Mouse (Mus musculus) forebrain, embryonic 10.5 days (tissue): ENCODE data around the gene Krt19. TPM values are rescaled to one million over a fixed set of nuclear protein-coding genes. Genes with fewer than 3 reads are reported as not detected.

Source experiments
- DNase-seq: peaks from one replicate; pipeline ENCODE4 v3.0.0-alpha.2; 2017; ENCODE audit warnings: low spot score; ENCODE audit errors: extremely low spot score
- H3K27ac ChIP-seq: fragments of 300-500 bp; sonication (generic); 2 replicates; pipeline ENCODE4 v1.5.1; 2016; ENCODE audit warnings: mild to moderate bottlenecking
- H3K27me3 ChIP-seq: fragments of 300-500 bp; sonication (generic); 2 replicates; pipeline ENCODE4 v1.6.1; 2016; ENCODE audit warnings: mild to moderate bottlenecking; ENCODE audit not compliant: poor library complexity, severe bottlenecking
- H3K36me3 ChIP-seq: fragments of 300-500 bp; sonication (generic); replicated peaks from 2 replicates; pipeline ENCODE4 v1.6.1; 2016; ENCODE audit warnings: mild to moderate bottlenecking, moderate library complexity
- H3K4me1 ChIP-seq: fragments of 300-500 bp; sonication (generic); 2 replicates; pipeline ENCODE4 v1.6.1; 2016
- H3K4me3 ChIP-seq: fragments of 300-500 bp; sonication (generic); 2 replicates; pipeline ENCODE4 v1.5.1; 2016; ENCODE audit warnings: mild to moderate bottlenecking, moderate library complexity
- H3K9me3 ChIP-seq: fragments of 300-500 bp; sonication (generic); 2 replicates; pipeline ENCODE4 v1.6.1; 2016; ENCODE audit warnings: mild to moderate bottlenecking, moderate library complexity
- WGBS: fragments of 180-500 bp; shearing (Covaris S2); methylation state at CpG from one replicate; pipeline ENCODE4 v1.1.7; 2016; 5-methylcytosine and 5-hydroxymethylcytosine counted together
- polyA plus RNA-seq: library from polyadenylated mRNA; unstranded; fragments of >200 nt; fragmentation: Nextera tagmentation; extraction: Ambion mirVana; gene quantifications from 2 replicates; pipeline ENCODE4 v1.2.1, GENCODE M21; 2016

Krt19 gene
- polyA plus RNA-seq, 1 experiment from 2014 or later = 5.3 TPM

GRCm38 (mm10) chr11:100120331-100120730, 28.1 kb downstream of the Krt19 start:
- Histone ChIP-seq H3K4me3 (no peak overlapping the region), H3K9me3 (no peaks in the 10 kb centered on the region), H3K27ac (no peak overlapping the region), H3K4me1 (no peaks in the 10 kb centered on the region), H3K27me3 (no peaks in the 10 kb centered on the region), H3K36me3 (no peaks in the 10 kb centered on the region)
- no peak for DNase-seq
- 96% methylated on average over 5 of the region's 5 CpGs for WGBS

- H3K27ac ChIP-seq = no peak overlapping the region
- H3K27me3 ChIP-seq = no peaks in the 10 kb centered on the region
- no peaks in the 10 kb centered on the region for H3K36me3 ChIP-seq
- 82% methylated on average over 2 of the region's 2 CpGs for WGBS
- no peak overlapping the region for H3K4me3 ChIP-seq
- no peak for DNase-seq
- no peaks in the 10 kb centered on the region for H3K4me1 ChIP-seq
- H3K9me3 ChIP-seq = no peaks in the 10 kb centered on the region
Observed at GRCm38 (mm10) chr11:100113742-100114029, 34.8 kb downstream of the Krt19 start.

GRCm38 (mm10) chr11:100112935-100113741, 35.3 kb downstream of the Krt19 start:
- 90% methylated on average over 11 of the region's 11 CpGs for WGBS

GRCm38 (mm10) chr11:100105576-100106122, 42.8 kb downstream of the Krt19 start, which contains the start of gene Krt36:
TSS of gene Krt36 (minus strand) at chr11:100105626.
- DNase-seq = no peak
- WGBS = 95% methylated on average over 6 of the region's 6 CpGs

More at GRCm38 (mm10) chr11:100112935-100113741, 35.3 kb downstream of the Krt19 start:
- Histone ChIP-seq H3K36me3 (no peaks in the 10 kb centered on the region), H3K9me3 (no peaks in the 10 kb centered on the region), H3K4me1 (no peaks in the 10 kb centered on the region), H3K4me3 (no peak overlapping the region), H3K27ac (no peak overlapping the region), H3K27me3 (no peaks in the 10 kb centered on the region)
- no peak for DNase-seq

GRCm38 (mm10) chr11:100102693-100103429, 45.6 kb downstream of the Krt19 start:
- 80% methylated on average over 15 of the region's 15 CpGs for WGBS
- no peak overlapping the region for H3K4me3 ChIP-seq
- H3K36me3 ChIP-seq = no peaks in the 10 kb centered on the region
- H3K27me3 ChIP-seq = no peaks in the 10 kb centered on the region
- H3K4me1 ChIP-seq = peaks cover 9% of the 10 kb centered on the region
- H3K27ac ChIP-seq = no peak overlapping the region
- H3K9me3 ChIP-seq = no peaks in the 10 kb centered on the region
- no peak for DNase-seq

More at GRCm38 (mm10) chr11:100105576-100106122, 42.8 kb downstream of the Krt19 start, which contains the start of gene Krt36:
- no peak within 1 kb of the TSS for H3K27ac ChIP-seq
- no peaks in the 10 kb centered on the region for H3K27me3 ChIP-seq
- H3K4me1 ChIP-seq = no peaks in the 10 kb centered on the region
- no peaks in the 10 kb centered on the region for H3K9me3 ChIP-seq
- no peaks in the 10 kb centered on the region for H3K36me3 ChIP-seq
- no peak within 1 kb of the TSS for H3K4me3 ChIP-seq

- no peaks in the 10 kb centered on the region for H3K27me3 ChIP-seq
- H3K27ac ChIP-seq = no peak overlapping the region
- peaks cover 18% of the 10 kb centered on the region for H3K4me1 ChIP-seq
- 80% methylated on average over 4 of the region's 4 CpGs for WGBS
- no peaks in the 10 kb centered on the region for H3K9me3 ChIP-seq
- no peaks in the 10 kb centered on the region for H3K36me3 ChIP-seq
- no peak overlapping the region for H3K4me3 ChIP-seq
- no peak for DNase-seq
Observed at GRCm38 (mm10) chr11:100100391-100100790, 48.1 kb downstream of the Krt19 start.

GRCm38 (mm10) chr11:100097819-100098218, 50.6 kb downstream of the Krt19 start:
- Histone ChIP-seq H3K4me1 (peaks cover 18% of the 10 kb centered on the region), H3K27ac (no peak overlapping the region), H3K4me3 (no peak overlapping the region), H3K36me3 (no peaks in the 10 kb centered on the region), H3K9me3 (no peaks in the 10 kb centered on the region), H3K27me3 (no peaks in the 10 kb centered on the region)
- WGBS = 84% methylated on average over 9 of the region's 9 CpGs
- no peak for DNase-seq

- Histone ChIP-seq H3K4me3 (no peak within 1 kb of the TSS), H3K27ac (no peak within 1 kb of the TSS), H3K9me3 (no peaks in the 10 kb centered on the region), H3K36me3 (no peaks in the 10 kb centered on the region), H3K27me3 (no peaks in the 10 kb centered on the region), H3K4me1 (peaks cover 18% of the 10 kb centered on the region)
- DNase-seq = no peak
- 79% methylated on average over 9 of the region's 9 CpGs for WGBS
Observed at GRCm38 (mm10) chr11:100096141-100096540, 52.3 kb downstream of the Krt19 start, which contains the start of gene Krt35. TSS of gene Krt35 (minus strand) at chr11:100096241.

Other genes with a start within 250 kb of the Krt19 start
- gene Krtap31-1, start 240.7 kb downstream of the Krt19 start, polyA plus RNA-seq = not detected in 2 replicates
- gene Gm11565, start 233.9 kb downstream of the Krt19 start, polyA plus RNA-seq = not detected in 2 replicates
- not detected in 2 replicates for gene Krtap31-2, start 212.4 kb downstream of the Krt19 start, polyA plus RNA-seq
- gene Krtap9-5, start 200.2 kb downstream of the Krt19 start, polyA plus RNA-seq = not detected in 2 replicates
- gene Krtap29-1, start 169.6 kb downstream of the Krt19 start, polyA plus RNA-seq = not detected in 2 replicates
- gene Krtap16-1, start 162.1 kb downstream of the Krt19 start, polyA plus RNA-seq = not detected in 2 replicates
- gene Krtap17-1, start 154.7 kb downstream of the Krt19 start, polyA plus RNA-seq = not detected in 2 replicates
- not detected in 2 replicates for gene Krt33a, start 132.5 kb downstream of the Krt19 start, polyA plus RNA-seq
- gene Krt33b, start 118.8 kb downstream of the Krt19 start, polyA plus RNA-seq = not detected in 2 replicates
- gene Krt34, start 107.1 kb downstream of the Krt19 start, polyA plus RNA-seq = not detected in 2 replicates
- not detected in 2 replicates for gene Krt31, start 98.1 kb downstream of the Krt19 start, polyA plus RNA-seq
- not detected in 2 replicates for gene Krt32, start 60.4 kb downstream of the Krt19 start, polyA plus RNA-seq
- not detected in 2 replicates for gene Krt35, start 52.4 kb downstream of the Krt19 start, polyA plus RNA-seq
- gene Krt36, start 43.0 kb downstream of the Krt19 start, polyA plus RNA-seq = not detected in 2 replicates
- gene Krt13, start 27.1 kb downstream of the Krt19 start, polyA plus RNA-seq = not detected in 2 replicates
- gene Krt15, start 12.7 kb downstream of the Krt19 start, polyA plus RNA-seq = 0.55 and 0.77 TPM in 2 replicates
- not detected in 2 replicates for gene Krt9, start 44.6 kb upstream of the Krt19 start, polyA plus RNA-seq
- 1.9 and 2.0 TPM in 2 replicates for gene Krt14, start 58.9 kb upstream of the Krt19 start, polyA plus RNA-seq
- gene Krt16, start 100.2 kb upstream of the Krt19 start, polyA plus RNA-seq = not detected in 2 replicates
- gene Krt17, start 112.4 kb upstream of the Krt19 start, polyA plus RNA-seq = not detected in 2 replicates
- not detected in 2 replicates for gene Krt42, start 121.2 kb upstream of the Krt19 start, polyA plus RNA-seq
- gene Eif1, start 171.2 kb upstream of the Krt19 start, polyA plus RNA-seq = 1,690 and 1,733 TPM in 2 replicates
- not detected in 2 replicates for gene Gast, start 185.7 kb upstream of the Krt19 start, polyA plus RNA-seq
- 46.7 and 47.5 TPM in 2 replicates for gene Hap1, start 207.5 kb upstream of the Krt19 start, polyA plus RNA-seq
- gene Jup, start 249.1 kb upstream of the Krt19 start, polyA plus RNA-seq = 27.2 and 29.1 TPM in 2 replicates